Mouse (Mus musculus) lung, embryonic 14.5 days (tissue): ENCODE measurements around the gene Hnrnpll. TPM values are rescaled to one million over a fixed set of nuclear protein-coding genes. Genes with fewer than 3 reads are reported as not detected.
A peak's percentile ranks its signal among the peaks of the same experiment; 100 is the strongest.

Source experiments
- ATAC-seq: fragments of 200-750 bp; cut with Nextera tagmentation; 2 replicates; pipeline ENCODE4 v1.8.0; 2017; ENCODE audit warnings: mild to moderate bottlenecking, moderate TSS enrichment, moderate library complexity; ENCODE audit not compliant: insufficient read depth
- DNase-seq: peaks from one replicate; pipeline ENCODE4 v3.0.0-alpha.2; 2015
- H3K27ac ChIP-seq: fragments of 300-500 bp; sonication (generic); 2 replicates; pipeline ENCODE4 v1.5.1; 2014; ENCODE audit warnings: low read depth, mild to moderate bottlenecking, moderate library complexity
- H3K27me3 ChIP-seq: fragments of 300-500 bp; sonication (generic); 2 replicates; pipeline ENCODE4 v1.6.1; 2014; ENCODE audit warnings: low read length, control low read depth; ENCODE audit not compliant: insufficient read depth
- H3K36me3 ChIP-seq: fragments of 300-500 bp; sonication (generic); 2 replicates; pipeline ENCODE4 v1.6.1; 2014; ENCODE audit warnings: control low read depth; ENCODE audit not compliant: insufficient read depth
- H3K4me1 ChIP-seq: fragments of 300-500 bp; sonication (generic); 2 replicates; pipeline ENCODE4 v1.6.1; 2014; ENCODE audit warnings: antibody characterized with exemption, control low read depth; ENCODE audit not compliant: insufficient read depth
- H3K4me2 ChIP-seq: fragments of 300-500 bp; sonication (generic); 2 replicates; pipeline ENCODE4 v1.6.1; 2014; ENCODE audit warnings: mild to moderate bottlenecking
- H3K4me3 ChIP-seq: fragments of 300-500 bp; sonication (generic); 2 replicates; pipeline ENCODE4 v1.5.1; 2014; ENCODE audit warnings: low read depth, low read length
- H3K9ac ChIP-seq: fragments of 300-500 bp; sonication (generic); 2 replicates; pipeline ENCODE4 v1.6.1; 2014
- H3K9me3 ChIP-seq: fragments of 300-500 bp; sonication (generic); 2 replicates; pipeline ENCODE4 v1.6.1; 2016; ENCODE audit warnings: low read depth, low read length, control low read depth
- CTCF ChIP-seq: IDR thresholded peaks from 2 replicates; pipeline ENCODE4 v1.5.1; 2016; ENCODE audit warnings: antibody characterized with exemption, low read depth
- WGBS: fragments of 180-500 bp; shearing (Covaris S2); extraction: QIAGEN DNeasy Blood & Tissue Kit; methylation state at CpG from one replicate; pipeline ENCODE4 v1.1.7; 2014; 5-methylcytosine and 5-hydroxymethylcytosine counted together
- polyA plus RNA-seq: library from polyadenylated mRNA; unstranded; fragments of >200 nt; fragmentation: Nextera tagmentation; extraction: Ambion mirVana; gene quantifications from 2 replicates; pipeline ENCODE4 v1.2.1, GENCODE M21; 2014

The Hnrnpll gene
- polyA plus RNA-seq, 1 experiment from 2014 or later: 93.1 TPM

DNA sequence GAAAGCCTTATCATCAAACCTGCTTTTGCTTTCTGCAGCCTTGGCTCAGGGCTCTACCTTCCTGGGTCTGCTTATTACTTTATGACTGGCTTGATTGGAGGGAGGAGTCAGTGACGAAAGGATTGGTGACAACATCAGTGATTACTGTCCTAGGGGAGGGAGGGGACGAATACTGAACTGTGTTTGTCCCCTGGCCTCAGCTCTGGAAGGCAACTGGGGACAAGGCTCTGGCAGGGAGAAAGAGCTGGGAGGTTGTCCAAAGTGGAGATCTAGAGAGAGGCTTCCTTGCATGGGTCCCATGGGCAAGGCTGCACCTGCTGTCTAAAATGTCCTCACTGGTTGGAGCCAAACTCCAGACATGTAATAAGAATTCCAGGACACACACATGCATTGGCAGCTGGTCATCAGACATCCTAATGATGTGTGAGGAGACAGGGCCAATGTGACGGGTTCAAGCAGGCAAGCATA is 59.7 kb downstream of the Hnrnpll start:
- Histone ChIP-seq H3K9me3 (no peaks in the 10 kb centered on the region), H3K4me3 (no peak overlapping the region), H3K27ac (no peak overlapping the region), H3K4me2 (no peak overlapping the region), H3K36me3 (no peaks in the 10 kb centered on the region), H3K27me3 (no peaks in the 10 kb centered on the region), H3K9ac (no peak overlapping the region), H3K4me1 (no peaks in the 10 kb centered on the region)
- ATAC-seq (peak; percentile 82), DNase-seq (peak; percentile 72)
- 44% methylated on average over 3 of the region's 3 CpGs for WGBS
- TF ChIP-seq CTCF: no peak

DNA sequence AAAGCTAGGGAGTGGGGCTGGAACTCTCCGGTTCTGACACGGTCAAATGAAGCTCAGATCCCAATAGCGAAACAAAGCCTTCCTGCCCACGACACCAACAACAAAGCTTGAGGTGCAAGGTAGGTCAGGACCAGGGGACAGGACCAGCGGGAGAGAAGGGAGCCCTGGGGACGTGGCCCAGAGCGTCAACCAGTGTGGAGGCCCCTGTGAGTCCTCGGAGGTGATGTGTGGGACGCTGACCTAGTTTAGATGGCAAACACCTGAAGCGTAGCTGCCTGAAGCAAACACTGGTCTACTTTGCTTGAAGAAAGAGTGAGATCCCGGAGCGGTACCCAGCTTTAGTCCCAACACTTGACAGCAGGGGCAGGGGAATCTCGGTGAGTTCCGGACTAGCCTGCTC is 62.5 kb downstream of the Hnrnpll start:
- TF ChIP-seq CTCF: no peak
- DNase-seq: no peak
- Histone ChIP-seq H3K4me3 (no peak overlapping the region), H3K9me3 (no peaks in the 10 kb centered on the region), H3K27me3 (no peaks in the 10 kb centered on the region), H3K27ac (no peak overlapping the region), H3K9ac (no peak overlapping the region), H3K36me3 (no peaks in the 10 kb centered on the region), H3K4me2 (no peak overlapping the region), H3K4me1 (no peaks in the 10 kb centered on the region)
- WGBS: 87% methylated on average over 14 of the region's 14 CpGs
- ATAC-seq: no peak

DNA sequence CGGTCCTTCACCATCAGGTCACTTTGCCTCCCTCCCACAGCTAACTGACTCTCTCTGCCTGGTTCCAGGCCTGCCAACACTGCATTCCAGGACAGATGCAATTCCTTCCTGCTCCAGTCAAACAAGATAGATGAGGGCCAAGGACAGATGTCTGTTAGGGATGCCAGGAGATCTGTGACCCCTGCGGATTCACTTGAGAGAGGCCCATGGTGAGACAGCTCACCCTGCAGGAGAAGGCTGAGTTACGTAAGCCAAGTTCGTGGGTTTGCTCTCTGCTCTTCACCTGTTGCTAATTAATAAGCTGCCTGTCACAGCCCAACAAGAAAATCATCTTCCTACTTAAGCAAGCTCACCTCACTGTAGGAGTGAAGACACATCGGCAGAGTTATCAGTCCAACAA is 63.1 kb downstream of the Hnrnpll start:
- DNase-seq: no peak
- no peak for TF ChIP-seq CTCF
- H3K27me3 ChIP-seq: no peaks in the 10 kb centered on the region
- H3K4me1 ChIP-seq: no peaks in the 10 kb centered on the region
- no peak overlapping the region for H3K9ac ChIP-seq
- 72% methylated on average over 5 of the region's 5 CpGs for WGBS
- no peak for ATAC-seq
- no peak overlapping the region for H3K27ac ChIP-seq
- H3K4me3 ChIP-seq: no peak overlapping the region
- H3K36me3 ChIP-seq: no peaks in the 10 kb centered on the region
- no peaks in the 10 kb centered on the region for H3K9me3 ChIP-seq
- H3K4me2 ChIP-seq: no peak overlapping the region

DNA sequence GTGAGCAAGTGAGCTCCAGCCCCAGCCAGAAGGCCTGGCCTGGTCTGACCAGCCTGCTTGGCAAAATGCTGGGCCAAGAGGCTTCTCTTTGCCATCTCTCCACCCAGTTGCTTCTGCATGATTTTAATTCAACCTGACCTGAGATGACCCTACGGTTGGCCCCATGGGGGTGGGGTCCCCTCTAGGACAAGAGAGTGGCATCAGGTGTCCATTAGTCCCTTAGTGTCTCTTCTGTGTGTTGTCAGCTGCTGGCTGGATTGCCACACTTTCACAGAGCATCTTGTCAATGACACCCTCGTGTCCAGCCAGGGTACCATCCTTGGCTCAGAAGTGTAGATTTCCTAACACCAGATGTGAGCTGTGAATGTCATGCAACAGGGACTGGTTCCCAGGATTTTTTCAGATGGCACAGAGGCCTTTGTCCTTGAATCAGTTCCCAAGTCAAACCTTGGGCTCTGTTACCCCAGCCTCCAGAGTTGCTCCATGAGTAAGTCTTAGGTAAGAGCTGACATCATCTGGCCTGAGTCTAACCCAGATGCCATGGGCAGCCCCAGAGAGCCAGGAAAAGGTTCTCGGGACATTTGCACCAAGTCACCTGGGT is 66.9 kb downstream of the Hnrnpll start:
- Histone ChIP-seq H3K27ac (no peak overlapping the region), H3K36me3 (no peaks in the 10 kb centered on the region), H3K9ac (no peak overlapping the region), H3K4me1 (no peaks in the 10 kb centered on the region), H3K4me2 (no peak overlapping the region), H3K9me3 (no peaks in the 10 kb centered on the region), H3K4me3 (no peak overlapping the region), H3K27me3 (no peaks in the 10 kb centered on the region)
- no peak for DNase-seq
- no peak for ATAC-seq
- TF ChIP-seq CTCF: no peak
- WGBS: 71% methylated on average over 3 of the region's 3 CpGs

DNA sequence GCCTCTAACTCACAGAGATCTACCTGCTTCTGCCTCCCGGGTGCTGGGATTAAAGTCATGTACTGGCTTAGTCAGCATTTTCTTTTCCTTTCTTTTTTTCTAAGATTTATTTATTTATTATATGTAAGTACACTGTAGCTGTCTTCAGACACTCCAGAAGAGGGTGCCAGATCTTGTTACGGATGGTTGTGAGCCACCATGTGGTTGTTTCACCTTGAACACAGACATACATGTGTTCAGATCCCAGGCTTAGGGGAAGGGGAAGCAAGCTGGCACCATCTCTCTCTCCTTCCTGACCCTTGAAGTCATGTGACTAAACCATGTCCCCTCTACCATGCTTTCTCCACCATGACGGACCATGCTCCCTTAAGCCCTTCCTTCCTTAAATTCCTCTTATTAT is 70.0 kb downstream of the Hnrnpll start:
- no peaks in the 10 kb centered on the region for H3K4me1 ChIP-seq
- DNase-seq (no peak), ATAC-seq (no peak)
- H3K4me3 ChIP-seq: no peak overlapping the region
- H3K9ac ChIP-seq: no peak overlapping the region
- no peaks in the 10 kb centered on the region for H3K36me3 ChIP-seq
- WGBS: 92% methylated on average over 3 of the region's 3 CpGs
- no peaks in the 10 kb centered on the region for H3K27me3 ChIP-seq
- H3K27ac ChIP-seq: no peak overlapping the region
- H3K4me2 ChIP-seq: no peak overlapping the region
- no peaks in the 10 kb centered on the region for H3K9me3 ChIP-seq
- no peak for TF ChIP-seq CTCF

DNA sequence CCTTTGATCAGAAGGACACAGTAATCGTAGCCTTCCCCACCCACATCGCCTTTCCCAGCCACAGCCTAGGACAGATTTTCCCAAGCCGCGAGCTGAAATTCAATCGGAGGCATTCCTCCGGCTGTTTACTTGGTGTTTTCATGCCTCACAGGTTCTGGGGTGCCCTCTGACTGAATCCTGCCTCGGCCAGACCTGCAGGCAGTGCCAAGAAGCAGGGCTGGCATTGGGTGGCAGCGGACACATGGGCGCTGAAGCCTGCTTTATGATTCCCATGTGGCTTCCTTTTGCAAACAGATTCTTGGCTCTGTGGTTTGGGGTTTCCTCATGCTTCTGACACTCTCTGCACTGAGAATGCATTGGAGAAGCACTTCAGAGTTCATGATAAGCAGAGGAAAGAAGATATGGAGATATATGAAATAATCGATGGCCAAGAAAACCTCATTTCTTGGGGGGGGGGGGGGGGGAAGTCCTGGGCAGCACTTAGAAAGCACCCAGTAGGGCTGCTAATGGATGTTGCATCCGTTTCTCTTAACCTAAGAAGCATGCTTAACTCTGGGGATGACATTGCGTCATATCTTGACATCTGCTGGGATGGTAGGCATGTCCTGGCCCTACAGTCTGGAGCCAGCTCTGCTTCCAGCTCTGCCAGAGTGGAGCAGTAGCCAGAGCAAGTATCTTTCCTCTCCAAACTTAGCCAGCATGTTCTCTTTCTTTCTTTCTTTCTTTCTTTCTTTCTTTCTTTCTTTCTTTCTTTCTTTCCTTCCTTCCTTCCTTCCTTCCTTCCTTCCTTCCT is 70.8 kb downstream of the Hnrnpll start:
- Histone ChIP-seq H3K4me1 (no peaks in the 10 kb centered on the region), H3K27ac (no peak overlapping the region), H3K9ac (no peak overlapping the region), H3K27me3 (no peaks in the 10 kb centered on the region), H3K9me3 (no peaks in the 10 kb centered on the region), H3K4me3 (no peak overlapping the region), H3K36me3 (no peaks in the 10 kb centered on the region), H3K4me2 (no peak overlapping the region)
- DNase-seq (no peak), ATAC-seq (no peak)
- WGBS: 68% methylated on average over 12 of the region's 12 CpGs
- TF ChIP-seq CTCF: no peak

DNA sequence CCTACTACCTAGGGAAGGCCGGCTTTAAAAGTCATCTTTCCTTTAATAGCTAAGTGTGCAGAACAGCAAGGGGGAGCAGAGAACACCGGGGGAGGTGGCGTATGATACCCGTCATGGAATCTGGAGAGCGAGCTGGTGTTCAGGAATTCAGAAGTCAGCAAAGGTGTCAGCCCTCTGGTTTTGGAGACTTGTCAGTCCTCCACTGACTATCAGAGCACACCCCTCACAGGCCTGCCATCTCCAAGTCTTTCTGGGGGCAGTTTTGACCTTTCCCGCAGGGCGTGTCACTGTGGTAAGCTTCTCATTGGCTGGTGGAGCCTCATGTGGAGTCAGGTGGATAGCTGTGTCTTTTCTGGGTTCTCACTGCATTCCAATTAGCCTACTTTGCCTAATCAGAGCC is 72.0 kb downstream of the Hnrnpll start:
- ATAC-seq: no peak

More for the DNA sequence above, 72.0 kb downstream of the Hnrnpll start:
- DNase-seq: no peak
- TF ChIP-seq CTCF: no peak
- no peak overlapping the region for H3K4me2 ChIP-seq
- no peaks in the 10 kb centered on the region for H3K27me3 ChIP-seq
- H3K9me3 ChIP-seq: no peaks in the 10 kb centered on the region
- no peak overlapping the region for H3K9ac ChIP-seq
- H3K36me3 ChIP-seq: no peaks in the 10 kb centered on the region
- H3K4me3 ChIP-seq: no peak overlapping the region
- no peak overlapping the region for H3K27ac ChIP-seq
- 71% methylated on average over 7 of the region's 7 CpGs for WGBS
- H3K4me1 ChIP-seq: no peaks in the 10 kb centered on the region
